26 mouse cellular contexts compared by ENCODE assay signal in genomic region chr10:17523558-17524328, GRCm38 (mm10).
A peak's percentile ranks its signal among the peaks of the same experiment; 100 is the strongest.
DNase-seq lines count a peak whose midpoint lies in the region; ATAC-seq and TF ChIP-seq lines count a peak whose summit lies in the region.
"Had no signal": no experiment of that assay in that cellular context is flagged by ENCODE, and none has a peak within 500 bp of the region (broad histone marks: within the 10 kb centered on the region; RNA-seq: fewer than 3 reads in every experiment).

No protein-coding gene starts in this region.

- no peak for DNase-seq in cerebellum, postnatal 4 days (ENCODE audit: low spot score in 2 of 2)
- DNase-seq in cerebellum, adult 11 months = peak; percentile 32
- DNase-seq in cerebellum, adult 9-10 months = peak; percentile 68
- DNase-seq in cerebellum, postnatal 36 days = peak; percentile 48 to 58
- no peak for DNase-seq in gastrocnemius, adult 2 months
- no peak for DNase-seq in lung, adult 2 months
- DNase-seq: adrenal gland, postnatal 10 days; forebrain, postnatal 0 days; gastrocnemius, postnatal 14 days; kidney, postnatal 4 days; layer of hippocampus, postnatal 36 days; lung, embryonic 14.5 days; lung, postnatal 14 days; midbrain, embryonic 14.5 days; thymus, postnatal 4 days had no signal

- intact Hi-C loops in gastrocnemius, adult 2 months (cut with DNase I) = loop anchor here (5.0 kb wide), 1 partner anchor 199 kb away; the partner anchor contains the start of gene Cited2

- no peak for TF ChIP-seq CTCF in gastrocnemius, adult 2 months (IDR thresholded peaks at IDR 0.05)
- TF ChIP-seq CTCF in lung, adult 2 months (IDR thresholded peaks at IDR 0.05; ENCODE audit: insufficient read depth, low read length) = no peak

- WGBS in lung, adult 2 months = 61% methylated on average over 6 of the region's 6 CpGs

- no peak for TF ChIP-seq POLR2A in lung, adult 2 months (IDR thresholded peaks at IDR 0.05; ENCODE audit: borderline replicate concordance, extremely low read depth, low read depth, low read length)

- H3K27ac ChIP-seq in gastrocnemius, adult 2 months = no peak overlapping the region
- H3K27ac ChIP-seq: embryonic facial prominence, embryonic 10.5 days; embryonic facial prominence, embryonic 15.5 days; forebrain, embryonic 12.5 days; heart, embryonic 10.5 days; heart, embryonic 15.5 days; hindbrain, embryonic 12.5 days; limb, embryonic 10.5 days; limb, embryonic 15.5 days; liver, embryonic 14.5 days had no signal

- no peak overlapping the region for H3K4me3 ChIP-seq in gastrocnemius, adult 2 months
- H3K4me3 ChIP-seq in lung, adult 2 months (replicated peaks; ENCODE audit: extremely low read depth, low read depth, low read length) = no peak overlapping the region
- H3K4me3 ChIP-seq: embryonic facial prominence, embryonic 10.5 days; embryonic facial prominence, embryonic 15.5 days; forebrain, embryonic 12.5 days; heart, embryonic 10.5 days; heart, embryonic 15.5 days; hindbrain, embryonic 12.5 days; limb, embryonic 10.5 days; limb, embryonic 15.5 days had no signal

- peak; percentile 62; the same call in 1 of the 2 replicates for ATAC-seq in cerebellum, adult (ENCODE audit: insufficient number of reproducible peaks, low FRiP score, low TSS enrichment)
- ATAC-seq: forebrain, postnatal 0 days; intestine, postnatal 0 days had no signal

- peaks cover 4% of the 10 kb centered on the region for H3K4me1 ChIP-seq in lung, adult 2 months (ENCODE audit: control insufficient read depth, insufficient read depth, low read length)
- H3K4me1 ChIP-seq: forebrain, embryonic 12.5 days; heart, embryonic 10.5 days had no signal

Comparison
In these comparisons a context has a peak if more than half of its experiments do, and no peak if none do; other contexts are left out.
1. DNase-seq: peak in cerebellum, adult 11 months (single experiment), cerebellum, adult 9-10 months (single experiment) and cerebellum, postnatal 36 days (2 of 2); none in cerebellum, postnatal 4 days (0 of 2), gastrocnemius, adult 2 months (single experiment) and lung, adult 2 months (single experiment).